Mouse (Mus musculus) neural tube, embryonic 12.5 days (tissue): ENCODE data around the gene Fgr. TPM values are rescaled to one million over a fixed set of nuclear protein-coding genes. Genes with fewer than 3 reads are reported as not detected.

Source experiments
- ATAC-seq: fragments of 200-750 bp; cut with Nextera tagmentation; 2 replicates; pipeline ENCODE4 v1.8.0; 2017; ENCODE audit warnings: low read depth, mild to moderate bottlenecking, moderate TSS enrichment, moderate library complexity; ENCODE audit not compliant: low FRiP score
- H3K27ac ChIP-seq: fragments of 300-500 bp; sonication (generic); 2 replicates; pipeline ENCODE4 v1.5.1; 2016
- H3K27me3 ChIP-seq: fragments of 300-500 bp; sonication (generic); replicated peaks from 2 replicates; pipeline ENCODE4 v1.6.1; 2016; ENCODE audit warnings: mild to moderate bottlenecking
- H3K36me3 ChIP-seq: fragments of 300-500 bp; sonication (generic); 2 replicates; pipeline ENCODE4 v1.6.1; 2016; ENCODE audit warnings: mild to moderate bottlenecking
- H3K4me1 ChIP-seq: fragments of 300-500 bp; sonication (generic); 2 replicates; pipeline ENCODE4 v1.6.1; 2016
- H3K4me2 ChIP-seq: fragments of 300-500 bp; sonication (generic); replicated peaks from 2 replicates; pipeline ENCODE4 v1.6.1; 2016; ENCODE audit warnings: mild to moderate bottlenecking
- H3K4me3 ChIP-seq: fragments of 300-500 bp; sonication (generic); 2 replicates; pipeline ENCODE4 v1.5.1; 2016
- H3K9ac ChIP-seq: fragments of 300-500 bp; sonication (generic); 2 replicates; pipeline ENCODE4 v1.6.1; 2016; ENCODE audit warnings: mild to moderate bottlenecking
- H3K9me3 ChIP-seq: fragments of 300-500 bp; sonication (generic); 2 replicates; pipeline ENCODE4 v1.6.1; 2016; ENCODE audit warnings: mild to moderate bottlenecking
- WGBS: fragments of 180-500 bp; shearing (Covaris S2); methylation state at CpG from one replicate; pipeline ENCODE4 v1.1.7; 2016; 5-methylcytosine and 5-hydroxymethylcytosine counted together
- polyA plus RNA-seq: library from polyadenylated mRNA; unstranded; fragments of >200 nt; fragmentation: Nextera tagmentation; extraction: Ambion mirVana; gene quantifications from 2 replicates; pipeline ENCODE4 v1.2.1, GENCODE M21; 2016

Gene Fgr
- polyA plus RNA-seq, 1 experiment from 2014 or later = 0.28 TPM

GRCm38 (mm10) chr4:133014896-133015709 is 41.2 kb downstream of the Fgr start:
- Histone ChIP-seq H3K9me3 (no peaks in the 10 kb centered on the region), H3K4me3 (no peak overlapping the region), H3K36me3 (no peaks in the 10 kb centered on the region), H3K9ac (no peak overlapping the region), H3K4me1 (peaks cover 72% of the 10 kb centered on the region), H3K27me3 (peaks cover 8% of the 10 kb centered on the region), H3K4me2 (peak overlapping the region; percentile 99), H3K27ac (no peak overlapping the region)
- ATAC-seq = no peak
- WGBS = 38% methylated on average over 10 of the region's 10 CpGs

- Histone ChIP-seq H3K27me3 (no peaks in the 10 kb centered on the region), H3K9me3 (no peaks in the 10 kb centered on the region), H3K36me3 (no peaks in the 10 kb centered on the region), H3K4me1 (peaks cover 76% of the 10 kb centered on the region), H3K4me2 (peak overlapping the region; percentile 99), H3K27ac (0 out of 2 replicates have a peak overlapping the region, but pooled peaks have one; percentile 12), H3K9ac (peak overlapping the region; percentile 49; the same call in 1 of the 2 replicates), H3K4me3 (no peak overlapping the region)
- no peak for ATAC-seq
- WGBS = 37% methylated on average over 9 of the region's 9 CpGs
These were observed 42.1 kb downstream of the Fgr start for GRCm38 (mm10) chr4:133015710-133016651.

- Histone ChIP-seq H3K27me3 (no peaks in the 10 kb centered on the region), H3K4me3 (no peak overlapping the region), H3K4me2 (peak overlapping the region; percentile 99), H3K4me1 (peaks cover 85% of the 10 kb centered on the region), H3K36me3 (no peaks in the 10 kb centered on the region), H3K9me3 (no peaks in the 10 kb centered on the region), H3K9ac (peak overlapping the region; percentile 49; the same call in 1 of the 2 replicates), H3K27ac (0 out of 2 replicates have a peak overlapping the region, but pooled peaks have one; percentile 12)
- ATAC-seq = no peak
- 45% methylated on average over 4 of the region's 4 CpGs for WGBS
These were observed 43.0 kb downstream of the Fgr start for GRCm38 (mm10) chr4:133016677-133017415.

- no peaks in the 10 kb centered on the region for H3K27me3 ChIP-seq
- 0 out of 2 replicates have a peak overlapping the region, but pooled peaks have one; percentile 7 for H3K4me2 ChIP-seq
- no peak overlapping the region for H3K4me3 ChIP-seq
- H3K4me1 ChIP-seq = peaks cover 91% of the 10 kb centered on the region
- H3K27ac ChIP-seq = no peak overlapping the region
- no peak overlapping the region for H3K9ac ChIP-seq
- no peaks in the 10 kb centered on the region for H3K9me3 ChIP-seq
- ATAC-seq = no peak
- no peaks in the 10 kb centered on the region for H3K36me3 ChIP-seq
- WGBS = 68% methylated on average over 6 of the region's 6 CpGs
These were observed 43.8 kb downstream of the Fgr start for GRCm38 (mm10) chr4:133017597-133018262.

- 79% methylated on average over 3 of the region's 3 CpGs for WGBS
- H3K9ac ChIP-seq = no peak overlapping the region
- no peak overlapping the region for H3K4me3 ChIP-seq
These were observed 44.4 kb downstream of the Fgr start for GRCm38 (mm10) chr4:133018263-133018798.

GRCm38 (mm10) chr4:133020721-133021120 is 46.8 kb downstream of the Fgr start:
- Histone ChIP-seq H3K36me3 (no peaks in the 10 kb centered on the region), H3K9me3 (no peaks in the 10 kb centered on the region), H3K9ac (peak overlapping the region; percentile 30), H3K4me2 (peak overlapping the region; percentile 51), H3K4me3 (no peak overlapping the region), H3K27ac (peak overlapping the region; percentile 60; the same call in 1 of the 2 replicates), H3K4me1 (peaks cover 91% of the 10 kb centered on the region), H3K27me3 (no peaks in the 10 kb centered on the region)
- WGBS = 34% methylated on average over 4 of the region's 6 CpGs
- ATAC-seq = no peak

More at GRCm38 (mm10) chr4:133018263-133018798, 44.4 kb downstream of the Fgr start:
- no peaks in the 10 kb centered on the region for H3K9me3 ChIP-seq
- no peaks in the 10 kb centered on the region for H3K27me3 ChIP-seq
- H3K4me2 ChIP-seq = no peak overlapping the region
- H3K4me1 ChIP-seq = peaks cover 91% of the 10 kb centered on the region
- no peaks in the 10 kb centered on the region for H3K36me3 ChIP-seq
- H3K27ac ChIP-seq = no peak overlapping the region
- no peak for ATAC-seq

GRCm38 (mm10) chr4:133021181-133021671 is 47.3 kb downstream of the Fgr start:
- 6% methylated on average over 9 of the region's 9 CpGs for WGBS
- ATAC-seq = 0 out of 2 replicates have a peak, but pooled peaks have one; percentile 0

GRCm38 (mm10) chr4:133022217-133022616 is 48.3 kb downstream of the Fgr start:
- WGBS = 6% methylated on average over 14 of the region's 14 CpGs
- peak; percentile 17 for ATAC-seq
- Histone ChIP-seq H3K4me2 (peak overlapping the region; percentile 51), H3K4me1 (peaks cover 88% of the 10 kb centered on the region), H3K4me3 (no peak overlapping the region), H3K9ac (peak overlapping the region; percentile 38; the same call in 1 of the 2 replicates), H3K27ac (peak overlapping the region; percentile 26; the same call in 1 of the 2 replicates), H3K9me3 (no peaks in the 10 kb centered on the region), H3K36me3 (no peaks in the 10 kb centered on the region), H3K27me3 (no peaks in the 10 kb centered on the region)

More at GRCm38 (mm10) chr4:133021181-133021671, 47.3 kb downstream of the Fgr start:
- no peaks in the 10 kb centered on the region for H3K9me3 ChIP-seq
- no peaks in the 10 kb centered on the region for H3K27me3 ChIP-seq
- peaks cover 91% of the 10 kb centered on the region for H3K4me1 ChIP-seq
- H3K9ac ChIP-seq = peak overlapping the region; percentile 30
- peak overlapping the region; percentile 60 for H3K27ac ChIP-seq
- H3K4me3 ChIP-seq = no peak overlapping the region
- no peaks in the 10 kb centered on the region for H3K36me3 ChIP-seq
- peak overlapping the region; percentile 51 for H3K4me2 ChIP-seq

GRCm38 (mm10) chr4:133022954-133023635 is 49.2 kb downstream of the Fgr start:
- no peak overlapping the region for H3K9ac ChIP-seq
- H3K27me3 ChIP-seq = no peaks in the 10 kb centered on the region
- WGBS = 63% methylated on average over 14 of the region's 14 CpGs
- H3K9me3 ChIP-seq = no peaks in the 10 kb centered on the region
- no peak overlapping the region for H3K4me3 ChIP-seq
- H3K36me3 ChIP-seq = no peaks in the 10 kb centered on the region
- ATAC-seq = peak; percentile 16; the same call in 1 of the 2 replicates
- peaks cover 81% of the 10 kb centered on the region for H3K4me1 ChIP-seq
- H3K27ac ChIP-seq = peak overlapping the region; percentile 20; the same call in 1 of the 2 replicates
- peak overlapping the region; percentile 51 for H3K4me2 ChIP-seq

GRCm38 (mm10) chr4:133023636-133024035 is 49.7 kb downstream of the Fgr start:
- 88% methylated on average over 6 of the region's 6 CpGs for WGBS
- Histone ChIP-seq H3K9ac (no peak overlapping the region), H3K36me3 (no peaks in the 10 kb centered on the region), H3K27me3 (no peaks in the 10 kb centered on the region), H3K27ac (no peak overlapping the region), H3K9me3 (no peaks in the 10 kb centered on the region), H3K4me1 (peaks cover 79% of the 10 kb centered on the region), H3K4me2 (no peak overlapping the region; the same call in 1 of the 2 replicates), H3K4me3 (no peak overlapping the region)
- no peak for ATAC-seq
